Mouse (Mus musculus) kidney, postnatal 4 days (tissue): ENCODE measurements around the gene Ip6k1.

Experiments used
- DNase-seq, 2 experiments: peaks; one replicate each; pipeline ENCODE4 v3.0.0; 2021; ENCODE audit warnings: mixed read lengths in 2 of 2

The Ip6k1 gene

DNA sequence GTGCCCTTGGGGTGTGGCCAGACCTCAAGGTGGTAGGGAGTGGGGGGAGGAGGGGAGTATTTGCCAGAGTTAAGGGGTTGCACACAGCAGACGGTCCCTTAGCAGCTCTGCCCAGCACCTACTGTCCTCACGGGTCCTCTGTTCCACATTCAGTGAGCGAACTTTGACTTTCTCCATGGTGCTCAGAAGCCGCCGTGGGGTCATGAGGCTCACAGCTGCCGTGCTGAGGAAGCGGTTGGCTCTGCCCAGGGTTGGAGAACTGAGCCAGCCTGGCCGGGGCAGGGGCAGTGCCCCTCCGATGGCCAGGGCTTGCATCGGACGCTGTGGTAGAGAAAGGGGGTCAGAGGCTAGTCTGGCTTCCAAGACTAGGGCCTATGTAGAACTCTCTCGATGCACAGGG lies 61.1 kb downstream of the Ip6k1 start:
- DNase-seq, result no peak

DNA sequence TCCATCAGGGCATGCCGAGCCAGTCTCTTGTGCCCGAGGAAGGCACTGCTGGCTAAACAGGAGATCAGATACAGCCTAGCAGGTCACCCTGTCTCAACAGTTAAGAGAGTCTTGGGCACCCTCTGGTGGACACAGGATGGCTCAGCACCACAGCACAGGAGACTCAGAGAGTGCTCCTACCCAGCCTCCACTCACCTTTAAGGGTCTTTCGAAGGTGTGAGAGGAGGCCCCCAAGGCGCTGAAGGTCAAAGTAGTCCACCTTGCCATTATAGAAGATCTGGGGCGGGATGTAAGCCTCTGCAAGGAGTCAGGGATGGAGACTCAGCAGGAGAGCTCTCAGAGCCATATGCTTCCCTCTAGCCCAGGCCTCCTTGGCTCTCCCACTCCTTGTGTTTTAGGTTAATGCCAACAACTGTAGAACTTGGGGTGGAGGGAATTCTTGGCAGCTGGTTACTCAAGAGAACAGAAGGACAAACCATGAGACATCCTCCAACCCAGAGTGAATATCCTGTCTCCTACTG lies 63.2 kb downstream of the Ip6k1 start:
- DNase-seq, result peak; percentile 71 to 77

DNA sequence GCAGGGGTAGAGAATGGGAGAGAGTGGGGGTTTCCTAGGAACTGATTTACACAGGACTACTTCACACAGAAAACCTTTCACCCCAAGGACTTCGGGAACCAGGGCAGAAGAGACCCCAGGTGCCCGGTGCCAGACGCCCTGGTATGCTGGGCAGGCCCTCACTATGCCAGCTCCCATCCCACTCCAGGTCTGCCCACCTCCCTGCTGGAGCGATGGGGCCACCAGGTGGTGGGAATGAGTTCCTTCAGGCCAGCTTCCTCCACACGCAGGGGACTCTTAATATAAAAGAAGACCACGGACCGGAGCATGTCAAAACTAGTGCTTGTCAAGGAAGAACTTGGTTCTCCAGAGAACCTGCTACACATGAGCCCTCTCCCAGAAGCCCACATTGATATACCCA lies 64.9 kb downstream of the Ip6k1 start:
- no peak for DNase-seq

DNA sequence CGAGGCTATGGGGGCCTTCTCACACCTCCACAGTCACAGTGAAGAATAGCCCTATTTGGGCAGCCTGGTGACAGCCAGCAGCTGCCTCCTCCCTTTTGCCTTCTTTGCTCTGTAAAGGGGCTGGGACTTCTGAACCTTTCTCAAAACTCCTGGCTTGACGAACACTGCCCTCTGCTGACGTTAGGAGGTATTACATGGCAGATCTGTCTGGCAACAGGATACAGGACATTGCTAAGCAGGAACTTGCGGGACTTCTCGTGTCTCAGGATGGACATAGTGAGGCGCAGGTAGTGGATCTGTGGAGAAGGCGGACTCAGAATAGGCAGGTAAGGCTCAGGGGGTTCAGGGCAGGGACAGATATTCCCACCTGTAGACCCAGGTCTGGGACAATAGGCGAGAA lies 65.6 kb downstream of the Ip6k1 start:
- peak; percentile 88 to 90 for DNase-seq

DNA sequence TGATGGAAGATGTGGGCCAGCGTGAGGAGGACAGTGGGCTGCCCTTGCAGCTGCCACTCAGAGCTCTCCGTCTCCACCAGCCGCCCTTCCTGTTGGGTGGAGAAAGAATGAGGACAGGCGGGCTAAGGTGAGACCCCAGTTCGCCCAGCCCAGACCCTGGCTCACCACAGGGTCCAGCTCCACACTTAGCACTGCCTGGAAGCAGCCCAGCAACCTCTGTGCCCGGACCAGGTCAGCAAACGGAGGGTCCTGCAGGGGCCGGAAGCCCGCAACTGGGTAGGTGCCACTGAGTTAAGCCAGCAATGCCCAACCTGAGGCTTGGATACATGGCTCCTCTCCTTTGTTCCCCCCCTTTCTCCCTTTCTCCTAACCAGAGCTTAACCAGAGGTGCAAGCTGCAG lies 66.7 kb downstream of the Ip6k1 start:
- no peak for DNase-seq

DNA sequence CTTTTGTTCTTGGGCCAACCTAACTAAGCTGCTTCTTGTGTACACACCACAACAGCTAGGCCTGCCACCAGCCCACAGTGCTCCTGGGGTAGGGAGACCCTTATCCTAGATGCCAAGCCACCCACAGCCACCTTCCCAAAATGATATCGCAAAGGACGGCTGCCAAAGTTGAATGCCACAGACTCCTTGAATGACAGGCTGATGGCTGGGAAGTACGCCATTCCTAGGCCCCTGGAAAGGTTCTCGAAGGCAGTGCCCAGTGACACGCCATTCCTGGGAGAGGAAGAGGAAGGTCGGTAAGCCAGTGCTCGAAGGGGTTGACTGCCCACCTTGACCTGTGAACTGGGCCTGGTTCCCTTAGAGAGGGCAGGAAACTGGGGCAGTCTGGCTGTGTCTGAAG lies 67.2 kb downstream of the Ip6k1 start:
- no peak for DNase-seq

DNA sequence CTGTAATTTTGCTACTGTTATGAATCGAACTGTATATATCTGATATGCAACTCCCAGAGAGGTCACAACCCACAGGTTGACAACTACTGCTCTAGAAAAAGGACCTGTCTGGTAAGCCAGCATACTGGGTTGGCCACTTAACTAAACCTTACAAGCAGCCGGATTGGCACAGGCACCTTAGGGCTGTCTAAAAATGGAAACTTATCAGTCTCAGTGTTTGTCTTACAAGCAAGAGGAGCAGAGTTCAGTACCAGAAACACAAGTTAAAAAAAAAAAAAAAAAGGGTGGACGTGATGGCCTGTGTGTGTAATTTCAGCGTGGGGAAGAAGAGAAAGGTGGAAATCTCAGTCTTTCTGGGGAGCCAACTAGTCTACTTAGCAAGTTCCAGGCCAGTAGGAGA lies 69.5 kb downstream of the Ip6k1 start:
- DNase-seq, result no peak

DNA sequence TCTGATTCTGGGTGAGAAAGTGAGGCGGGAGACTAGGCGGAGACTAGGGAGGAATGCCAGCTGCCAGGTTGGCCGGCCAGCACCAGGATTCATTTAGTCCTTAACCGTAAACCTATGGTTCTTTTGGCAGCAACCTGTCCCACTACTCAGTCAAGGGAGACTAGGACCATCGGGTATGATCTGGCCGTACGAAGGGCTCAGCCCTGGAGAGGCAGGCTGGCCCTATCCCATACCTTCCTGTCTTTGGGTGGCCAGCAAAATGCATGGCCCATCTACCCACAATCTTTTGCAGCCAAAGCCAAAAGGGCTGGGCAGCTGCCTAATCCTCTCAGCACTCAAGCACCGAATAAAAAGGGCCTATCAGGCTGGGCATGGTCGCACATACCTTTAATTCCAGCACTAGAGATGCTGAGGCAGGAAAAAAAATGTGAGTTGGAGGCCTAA lies 70.2 kb downstream of the Ip6k1 start:
- DNase-seq, result no peak

DNA sequence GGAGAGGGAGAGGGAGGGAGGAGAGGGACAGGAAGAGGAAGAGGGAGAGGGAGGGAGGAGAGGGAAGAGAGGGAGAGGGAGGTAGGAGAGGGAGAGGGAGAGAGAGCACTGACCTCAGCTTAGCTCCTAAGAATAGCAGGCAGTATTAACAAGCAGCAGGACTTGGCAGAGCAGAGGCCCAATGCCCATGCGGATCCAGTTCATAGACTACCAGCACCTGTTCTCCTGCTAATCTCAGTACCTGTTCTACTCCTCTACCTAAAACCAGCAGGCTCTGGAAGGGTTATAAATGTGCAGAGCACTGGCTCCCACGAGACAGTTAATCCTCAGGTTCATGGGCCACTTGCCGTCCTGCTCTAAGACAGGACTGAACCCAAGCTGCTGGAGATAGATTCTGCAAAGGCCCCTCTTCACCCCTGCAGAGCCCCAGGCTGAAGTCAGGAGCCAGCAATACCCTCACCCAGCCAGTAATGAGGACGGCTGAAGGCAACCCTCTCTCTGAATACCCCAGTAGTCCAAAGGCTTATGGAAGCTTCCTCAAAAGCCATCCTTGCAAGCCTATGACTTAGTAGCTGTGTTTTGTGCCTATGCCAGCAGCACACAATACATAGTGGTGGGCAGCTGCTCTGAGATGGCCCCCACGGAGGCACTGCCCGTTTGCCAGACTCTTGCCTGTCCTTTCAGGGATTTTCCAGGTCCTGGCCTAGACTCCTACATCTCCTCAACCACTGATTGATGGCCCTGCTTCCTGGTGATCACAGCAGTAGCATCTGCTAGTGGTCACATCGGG lies 71.0 kb downstream of the Ip6k1 start:
- DNase-seq, result no peak

DNA sequence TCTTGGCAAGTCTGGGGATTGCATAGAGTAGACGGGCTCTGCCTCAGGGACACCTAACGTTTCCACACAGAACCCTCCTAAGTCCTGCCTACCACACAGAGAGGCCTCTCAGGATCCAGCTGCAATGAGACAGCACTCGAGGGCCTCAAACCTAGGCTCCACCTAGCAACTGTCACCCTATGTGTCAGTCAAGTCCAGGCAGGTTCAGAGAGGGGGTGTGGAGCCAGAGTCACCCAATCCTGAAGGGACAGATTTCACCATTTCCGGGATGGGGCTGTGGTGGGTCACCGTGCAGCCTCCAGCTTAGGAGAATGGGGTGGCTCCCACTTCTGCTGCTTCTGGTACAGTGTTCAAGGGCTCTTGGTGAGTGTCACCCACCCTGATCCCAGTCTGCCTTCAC lies 77.9 kb downstream of the Ip6k1 start, which contains the start of gene Mst1:
Gene Mst1 (plus strand): TSS at position 269 of the 400 bp plus-strand sequence.
- no peak for DNase-seq

DNA sequence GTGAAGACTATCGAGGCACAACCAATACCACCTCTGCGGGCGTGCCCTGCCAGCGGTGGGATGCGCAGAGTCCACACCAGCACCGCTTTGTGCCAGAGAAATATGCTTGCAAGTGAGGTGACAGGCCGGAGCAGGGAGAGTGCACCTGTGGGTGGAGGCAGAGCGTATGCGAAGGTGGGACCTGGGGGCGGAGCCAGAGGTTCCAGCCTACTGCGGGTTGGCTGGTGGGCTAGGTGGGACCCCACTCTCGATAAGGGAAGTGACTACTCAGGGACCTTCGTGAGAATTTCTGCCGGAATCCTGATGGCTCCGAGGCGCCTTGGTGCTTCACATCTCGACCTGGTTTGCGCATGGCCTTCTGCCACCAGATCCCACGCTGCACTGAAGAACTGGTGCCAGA lies 80.2 kb downstream of the Ip6k1 start:
- peak in 1 of 2 experiments; percentile 45 for DNase-seq

DNA sequence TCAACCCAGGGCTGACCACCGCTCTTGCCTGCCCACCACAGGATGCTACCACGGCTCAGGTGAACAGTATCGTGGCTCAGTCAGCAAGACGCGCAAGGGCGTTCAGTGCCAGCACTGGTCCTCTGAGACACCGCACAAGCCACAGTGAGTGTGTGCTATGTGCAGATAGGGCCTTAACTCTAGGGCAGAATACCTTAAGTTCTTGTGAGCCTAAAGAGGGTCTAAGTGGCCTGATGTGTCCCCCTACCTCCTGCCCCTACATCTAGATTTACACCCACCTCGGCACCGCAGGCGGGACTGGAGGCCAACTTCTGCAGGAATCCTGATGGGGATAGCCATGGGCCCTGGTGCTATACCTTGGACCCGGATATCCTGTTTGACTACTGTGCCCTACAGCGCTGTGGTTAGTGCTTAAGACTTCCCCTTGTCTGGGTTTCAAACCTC lies 80.7 kb downstream of the Ip6k1 start, which contains the start of gene Rnf123:
Gene Rnf123 (minus strand): TSS at position 359 of the 444 bp plus-strand sequence.
- no peak for DNase-seq

DNA sequence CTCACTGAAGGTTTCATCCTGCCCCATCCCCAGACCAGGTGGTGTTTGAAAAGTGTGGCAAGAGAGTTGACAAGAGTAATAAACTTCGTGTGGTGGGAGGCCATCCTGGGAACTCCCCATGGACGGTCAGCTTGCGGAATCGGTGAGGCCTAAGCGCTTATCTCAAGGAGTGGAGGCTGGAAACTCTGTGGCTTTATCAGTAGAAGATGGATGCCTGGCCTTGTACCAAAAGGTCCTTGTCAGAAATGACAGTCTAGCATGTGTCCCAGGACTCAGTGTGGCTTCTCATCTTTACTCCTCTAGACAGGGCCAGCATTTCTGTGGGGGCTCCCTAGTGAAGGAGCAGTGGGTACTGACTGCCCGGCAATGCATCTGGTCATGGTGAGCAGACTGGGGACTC lies 81.3 kb downstream of the Ip6k1 start:
- DNase-seq, result no peak

DNA sequence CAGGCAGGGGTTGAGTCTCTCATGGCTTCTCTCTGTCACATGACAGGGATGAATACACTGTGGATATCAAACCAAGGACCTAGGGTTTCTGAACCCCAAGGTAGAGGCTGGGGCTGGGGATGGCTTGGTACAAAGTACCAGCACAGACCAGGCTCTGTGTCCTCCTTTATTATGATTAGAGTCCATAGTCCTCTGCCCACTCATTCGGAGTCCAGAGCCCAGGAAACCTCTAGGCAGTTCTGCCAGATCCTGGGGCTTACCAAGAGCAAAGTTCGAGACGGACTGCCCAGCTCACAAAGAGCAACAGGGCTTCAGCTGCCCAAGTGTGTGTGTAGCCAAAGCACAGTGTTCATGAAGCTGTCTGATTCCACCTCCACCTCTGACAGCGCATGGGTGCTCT lies 83.0 kb downstream of the Ip6k1 start:
- DNase-seq, result no peak

DNA sequence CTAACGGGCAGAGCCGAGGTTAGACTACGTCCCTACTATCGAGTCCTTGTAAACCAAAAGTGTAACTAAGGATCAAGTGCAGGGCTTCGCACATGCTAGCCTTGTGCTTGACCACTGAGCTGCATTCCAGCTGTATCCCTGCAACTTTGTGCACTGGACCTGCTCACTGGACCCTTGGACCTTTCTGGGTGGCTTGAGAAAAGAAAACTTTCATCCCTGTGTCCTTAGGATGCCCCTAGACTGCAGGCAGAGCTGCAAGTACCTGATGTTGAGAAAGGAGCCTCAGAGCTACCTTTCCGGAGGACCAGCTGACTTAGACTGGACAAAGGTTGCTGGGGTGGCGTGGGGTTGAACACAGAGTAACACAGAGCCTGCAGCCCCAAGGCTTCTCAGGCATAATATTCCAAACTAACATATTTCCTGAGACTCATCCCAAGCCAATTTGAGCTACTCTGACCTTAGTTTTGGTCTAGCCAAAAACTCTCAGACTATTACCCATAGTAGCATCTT lies 88.4 kb downstream of the Ip6k1 start:
- peak in 1 of 2 experiments; percentile 35 for DNase-seq

DNA sequence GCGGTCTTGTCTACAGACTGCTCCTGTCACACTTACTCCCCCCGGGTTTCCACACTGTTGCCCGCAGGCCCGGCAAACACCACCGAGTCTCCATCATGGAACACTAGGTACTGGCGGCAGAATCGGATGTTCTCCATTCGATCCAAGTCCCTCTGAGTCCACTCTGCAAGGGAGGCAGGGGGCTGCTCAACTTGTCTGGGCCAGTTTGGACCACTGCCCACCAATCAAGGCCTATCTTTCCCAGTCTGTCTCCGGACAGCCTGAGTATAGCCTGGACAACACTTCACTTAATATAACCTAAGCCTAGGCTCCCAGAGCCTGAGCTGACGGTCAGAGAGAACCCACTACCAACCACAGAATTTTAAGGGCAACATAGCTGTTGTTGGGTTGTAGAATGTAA lies 91.3 kb downstream of the Ip6k1 start:
- no peak for DNase-seq

DNA sequence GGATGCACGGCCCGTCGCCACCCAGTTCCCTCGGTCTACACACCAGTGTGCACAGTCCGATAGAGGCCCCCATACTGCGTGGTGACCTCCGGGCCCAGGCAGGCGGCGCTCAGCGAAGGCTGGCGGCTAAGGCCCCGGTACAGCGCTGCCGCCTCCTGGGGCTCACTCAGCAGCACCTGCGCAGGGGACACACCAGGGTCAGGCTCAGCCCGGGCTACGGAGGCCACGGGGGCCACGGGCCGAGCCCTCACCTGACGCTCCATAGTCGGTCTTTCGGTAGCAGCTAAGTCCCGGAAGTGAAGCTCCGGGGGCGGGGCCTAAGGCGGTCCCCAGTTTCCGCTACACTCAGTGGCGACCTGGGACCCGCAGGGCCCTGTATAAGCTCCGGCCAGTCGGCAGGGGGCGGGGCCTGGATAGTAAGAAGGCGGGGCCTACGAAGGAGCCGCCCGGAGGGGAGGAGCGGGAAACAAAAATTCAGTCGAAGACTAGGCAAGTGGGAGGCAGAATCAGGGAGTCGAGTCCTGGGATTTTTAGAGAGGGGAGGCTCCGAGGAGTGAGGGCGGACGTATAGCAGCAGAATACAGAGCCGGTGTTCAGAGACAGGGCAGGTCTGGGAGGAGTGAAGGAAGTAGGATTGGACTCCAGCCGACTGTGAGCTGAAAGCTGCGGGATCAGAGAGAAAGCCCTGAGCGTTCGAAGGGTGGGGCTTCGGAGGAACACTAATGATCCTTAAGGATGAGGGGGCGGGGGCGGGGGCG lies 92.1 kb downstream of the Ip6k1 start, which contains the start of gene Apeh:
Gene Apeh (minus strand): TSS at position 423 of the 758 bp plus-strand sequence.
- DNase-seq, result peak; percentile 98 to 99

DNA sequence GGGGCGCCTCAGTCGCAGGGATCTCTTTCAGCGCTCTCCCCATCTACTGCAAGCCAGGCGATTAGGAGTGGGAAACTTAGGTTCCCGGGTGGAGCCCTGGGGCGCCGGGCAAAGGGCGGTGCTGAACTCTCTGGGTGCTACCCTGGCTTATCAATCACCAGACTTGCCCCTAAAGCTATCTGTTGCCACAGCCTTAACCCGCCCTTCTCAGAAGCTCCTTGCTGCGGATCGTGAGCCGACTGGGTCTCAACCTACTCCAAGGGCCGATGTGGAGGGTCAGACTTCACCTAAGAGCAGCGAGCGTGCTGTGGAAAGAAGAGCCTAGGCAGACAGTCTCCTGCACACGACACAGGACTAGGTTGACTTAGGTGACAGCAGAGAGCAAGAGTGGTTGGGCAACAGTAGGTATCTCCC lies 92.7 kb downstream of the Ip6k1 start:
- no peak for DNase-seq

DNA sequence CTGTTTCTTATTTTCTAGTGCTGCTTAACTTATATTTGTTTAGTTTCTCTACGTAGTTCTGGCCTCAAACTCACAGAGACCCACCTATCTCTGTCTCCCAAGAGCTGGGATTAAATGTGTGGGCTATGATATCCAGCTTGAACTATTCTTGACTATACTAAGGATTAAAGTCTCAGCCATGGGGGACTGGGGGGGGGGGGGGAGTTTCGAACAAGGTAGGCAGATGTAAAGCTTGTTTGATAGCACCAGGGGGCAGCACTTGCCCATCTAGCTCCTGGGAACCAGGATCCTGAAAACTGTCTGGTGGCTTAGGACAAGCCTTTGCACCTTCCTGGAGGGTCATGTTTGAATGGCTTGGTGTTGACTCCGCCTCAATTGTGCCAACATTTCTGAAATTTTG lies 93.2 kb downstream of the Ip6k1 start:
- peak; percentile 76 to 83 for DNase-seq

DNA sequence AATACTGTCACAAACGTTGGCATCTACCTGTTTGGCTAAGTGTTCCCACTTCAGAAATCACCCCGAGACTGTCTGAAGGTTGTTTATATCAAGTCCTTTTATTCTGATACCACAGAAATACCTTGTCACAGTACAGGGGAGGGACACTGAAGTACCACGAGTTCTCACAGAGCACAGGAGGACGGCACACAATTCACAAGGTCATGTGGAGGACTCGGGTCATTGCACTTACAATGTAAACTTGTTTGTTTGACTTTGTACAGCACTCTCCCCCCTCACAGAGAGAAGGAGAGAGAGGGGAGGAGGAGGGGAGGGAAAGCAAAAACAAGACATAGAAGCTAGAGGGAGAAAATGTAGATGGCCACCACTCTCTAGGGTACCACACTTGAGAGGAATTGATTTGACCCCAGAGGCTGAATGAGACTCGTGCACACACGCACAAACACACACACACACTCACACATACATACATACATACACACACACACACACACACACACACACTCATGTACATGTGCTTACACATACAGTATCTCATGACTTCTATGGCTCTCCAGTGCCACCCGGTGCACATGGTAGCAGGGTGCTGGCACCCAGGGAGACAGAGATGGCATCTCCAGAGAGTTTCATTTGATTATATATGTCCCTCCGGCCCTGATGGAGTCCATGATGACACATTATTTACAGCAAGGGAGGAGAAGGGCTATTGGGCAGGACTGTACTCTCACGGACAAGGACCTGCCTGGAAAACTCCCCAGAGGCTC lies 93.8 kb downstream of the Ip6k1 start:
- DNase-seq, result no peak
